In genomic region chr12:104347091-104347490, GRCm38 (mm10) we compare ENCODE assay signal across 46 mouse cellular contexts. TPM values are rescaled to one million over a fixed set of nuclear protein-coding genes. Genes with fewer than 3 reads are reported as not detected.
"Had no signal": no experiment of that assay in that cellular context is flagged by ENCODE, and none has a peak within 500 bp of the region (broad histone marks: within the 10 kb centered on the region; RNA-seq: fewer than 3 reads in every experiment).

No protein-coding gene starts in this region.

- H3K9ac ChIP-seq: limb, embryonic 12.5 days; limb, embryonic 13.5 days; limb, embryonic 15.5 days; liver, embryonic 13.5 days; liver, embryonic 14.5 days; liver, embryonic 15.5 days; liver, postnatal 0 days; lung, embryonic 14.5 days; lung, embryonic 15.5 days; midbrain, embryonic 12.5 days; midbrain, embryonic 13.5 days; midbrain, embryonic 15.5 days; neural tube, embryonic 12.5 days had no signal

- DNase-seq: left cerebral cortex, postnatal 4 days; liver; liver, embryonic 13.5 days; liver, postnatal 0 days; lung, adult 18-20 months; lung, adult 2 months; lung, embryonic 14.5 days; lung, postnatal 10 days; lung, postnatal 14 days; lung, postnatal 36 days; lung, postnatal 4 days; midbrain, embryonic 14.5 days had no signal

- ATAC-seq: liver, postnatal 0 days; lung, postnatal 0 days; midbrain, embryonic 13.5 days; midbrain, embryonic 15.5 days; midbrain, embryonic 16.5 days had no signal

- H3K27ac ChIP-seq: limb, embryonic 10.5 days; limb, embryonic 12.5 days; limb, embryonic 13.5 days; limb, embryonic 15.5 days; liver, embryonic 13.5 days; liver, embryonic 14.5 days; liver, embryonic 15.5 days; lung, embryonic 15.5 days; macrophage; midbrain, embryonic 10.5 days; midbrain, embryonic 12.5 days; midbrain, embryonic 13.5 days; midbrain, embryonic 15.5 days; neural tube, embryonic 12.5 days had no signal

- H3K36me3 ChIP-seq: limb, embryonic 10.5 days; limb, embryonic 12.5 days; limb, embryonic 13.5 days; limb, embryonic 15.5 days; liver, embryonic 13.5 days; liver, embryonic 15.5 days; lung, embryonic 15.5 days; midbrain, embryonic 10.5 days; midbrain, embryonic 12.5 days; midbrain, embryonic 13.5 days; midbrain, embryonic 15.5 days; neural tube, embryonic 12.5 days had no signal

- H3K4me1 ChIP-seq: limb, embryonic 10.5 days; limb, embryonic 12.5 days; limb, embryonic 13.5 days; limb, embryonic 15.5 days; liver, embryonic 13.5 days; liver, embryonic 15.5 days; lung, embryonic 15.5 days; midbrain, embryonic 10.5 days; midbrain, embryonic 12.5 days; midbrain, embryonic 13.5 days; midbrain, embryonic 15.5 days; neural tube, embryonic 12.5 days had no signal

- H3K4me2 ChIP-seq: limb, embryonic 12.5 days; limb, embryonic 13.5 days; limb, embryonic 15.5 days; liver, embryonic 11.5 days; liver, embryonic 13.5 days; liver, embryonic 15.5 days; lung, embryonic 14.5 days; lung, embryonic 15.5 days; midbrain, embryonic 11.5 days; midbrain, embryonic 12.5 days; midbrain, embryonic 13.5 days; midbrain, embryonic 15.5 days; neural tube, embryonic 12.5 days had no signal

- H3K9me3 ChIP-seq: limb, embryonic 10.5 days; limb, embryonic 12.5 days; limb, embryonic 13.5 days; limb, embryonic 15.5 days; liver, embryonic 13.5 days; liver, embryonic 15.5 days; lung, embryonic 15.5 days; megakaryocyte, embryonic 14.5 days; midbrain, embryonic 10.5 days; midbrain, embryonic 12.5 days; midbrain, embryonic 13.5 days; midbrain, embryonic 15.5 days; neural tube, embryonic 12.5 days had no signal

- H3K4me3 ChIP-seq: limb, embryonic 10.5 days; limb, embryonic 12.5 days; limb, embryonic 13.5 days; limb, embryonic 15.5 days; liver, embryonic 13.5 days; liver, embryonic 15.5 days; lung, embryonic 15.5 days; megakaryocyte, embryonic 14.5 days; midbrain, embryonic 10.5 days; midbrain, embryonic 12.5 days; midbrain, embryonic 13.5 days; midbrain, embryonic 15.5 days; myocyte; neural tube, embryonic 12.5 days had no signal

- H3K27me3 ChIP-seq: limb, embryonic 12.5 days; limb, embryonic 13.5 days; limb, embryonic 15.5 days; liver, embryonic 13.5 days; liver, embryonic 15.5 days; lung, embryonic 15.5 days; midbrain, embryonic 12.5 days; midbrain, embryonic 13.5 days; midbrain, embryonic 15.5 days; neural tube, embryonic 12.5 days had no signal

RNA-seq across cellular contexts. Expression of gene Serpina3k, which starts 8.8 kb away (rescaled TPM):
- total RNA-seq: left cerebral cortex, adult 8-10 months; left cerebral cortex, postnatal 10 days; left cerebral cortex, postnatal 14 days; left cerebral cortex, postnatal 25 days; left cerebral cortex, postnatal 36 days; left cerebral cortex, postnatal 4 days; megakaryocyte progenitor cell, adult 5-6 weeks; megakaryocyte, adult 5-6 weeks; megakaryocyte-erythroid progenitor cell, adult 5-6 weeks; midbrain, postnatal 0 days; monocyte, adult 5-6 weeks had no signal
- polyA plus RNA-seq: limb, embryonic 10.5 days; limb, embryonic 11.5 days; limb, embryonic 12.5 days; limb, embryonic 13.5 days; limb, embryonic 14.5 days; limb, embryonic 15.5 days; liver, embryonic 11.5 days; liver, embryonic 13.5 days; liver, embryonic 14.5 days; liver, embryonic 15.5 days; liver, embryonic 16.5 days; lung, embryonic 14.5 days; lung, embryonic 15.5 days; lung, embryonic 16.5 days; macrophage; midbrain, embryonic 10.5 days; midbrain, embryonic 11.5 days; midbrain, embryonic 12.5 days; midbrain, embryonic 13.5 days; midbrain, embryonic 14.5 days; midbrain, embryonic 15.5 days; midbrain, embryonic 16.5 days; midbrain, postnatal 0 days; myocyte; neural tube, embryonic 11.5 days; neural tube, embryonic 12.5 days had no signal

RNA-seq across cellular contexts. Expression of gene Serpina3m, which starts 8.8 kb away (rescaled TPM):
- total RNA-seq: left cerebral cortex, postnatal 10 days; left cerebral cortex, postnatal 14 days; left cerebral cortex, postnatal 36 days; left cerebral cortex, postnatal 4 days; megakaryocyte progenitor cell, adult 5-6 weeks; megakaryocyte, adult 5-6 weeks; megakaryocyte-erythroid progenitor cell, adult 5-6 weeks; midbrain, postnatal 0 days; monocyte, adult 5-6 weeks had no signal
- polyA plus RNA-seq: limb, embryonic 10.5 days; limb, embryonic 11.5 days; limb, embryonic 12.5 days; limb, embryonic 13.5 days; limb, embryonic 14.5 days; limb, embryonic 15.5 days; liver, embryonic 11.5 days; liver, embryonic 13.5 days; liver, embryonic 15.5 days; lung, embryonic 14.5 days; lung, embryonic 15.5 days; lung, embryonic 16.5 days; lung, postnatal 0 days; macrophage; midbrain, embryonic 10.5 days; midbrain, embryonic 11.5 days; midbrain, embryonic 12.5 days; midbrain, embryonic 13.5 days; midbrain, embryonic 14.5 days; midbrain, embryonic 15.5 days; midbrain, embryonic 16.5 days; midbrain, postnatal 0 days; myocyte; neural tube, embryonic 11.5 days; neural tube, embryonic 12.5 days had no signal

RNA-seq across cellular contexts. Expression of gene Serpina3j, which starts 32.7 kb away (rescaled TPM):
- total RNA-seq: left cerebral cortex, adult 8-10 months; left cerebral cortex, postnatal 10 days; left cerebral cortex, postnatal 14 days; left cerebral cortex, postnatal 25 days; left cerebral cortex, postnatal 36 days; left cerebral cortex, postnatal 4 days; megakaryocyte progenitor cell, adult 5-6 weeks; megakaryocyte, adult 5-6 weeks; megakaryocyte-erythroid progenitor cell, adult 5-6 weeks; midbrain, postnatal 0 days; monocyte, adult 5-6 weeks had no signal
- polyA plus RNA-seq: limb, embryonic 10.5 days; limb, embryonic 11.5 days; limb, embryonic 12.5 days; limb, embryonic 13.5 days; liver, embryonic 11.5 days; liver, embryonic 13.5 days; liver, embryonic 14.5 days; liver, embryonic 15.5 days; liver, embryonic 16.5 days; liver, postnatal 0 days; lung, adult 2 months; lung, embryonic 14.5 days; lung, embryonic 16.5 days; lung, postnatal 0 days; macrophage; midbrain, embryonic 10.5 days; midbrain, embryonic 11.5 days; midbrain, embryonic 12.5 days; midbrain, embryonic 13.5 days; midbrain, embryonic 14.5 days; midbrain, embryonic 15.5 days; midbrain, embryonic 16.5 days; midbrain, postnatal 0 days; myocyte; neural tube, embryonic 11.5 days; neural tube, embryonic 12.5 days had no signal

RNA-seq across cellular contexts. Expression of gene Serpina3n, which starts 59.4 kb away (rescaled TPM):
- total RNA-seq: megakaryocyte progenitor cell, adult 5-6 weeks; megakaryocyte-erythroid progenitor cell, adult 5-6 weeks; monocyte, adult 5-6 weeks had no signal
- polyA plus RNA-seq: limb, embryonic 10.5 days; limb, embryonic 11.5 days; limb, embryonic 12.5 days; liver, embryonic 11.5 days; lung, embryonic 14.5 days; macrophage; midbrain, embryonic 10.5 days; midbrain, embryonic 11.5 days; midbrain, embryonic 12.5 days; midbrain, embryonic 13.5 days; neural tube, embryonic 11.5 days had no signal
